Mouse (Mus musculus) lung, adult 2 months (tissue): ENCODE results near the gene 0610030E20Rik. TPM values are rescaled to one million over a fixed set of nuclear protein-coding genes. Genes with fewer than 3 reads are reported as not detected.

Experiments
- DNase-seq: peaks from one replicate; pipeline ENCODE4 v3.0.0; 2022
- H3K4me1 ChIP-seq: fragments of 200-500 bp; 2 replicates; pipeline ENCODE4 v1.6.1; 2011; ENCODE audit warnings: low read length; ENCODE audit not compliant: control insufficient read depth, insufficient read depth
- H3K4me3 ChIP-seq: fragments of 200-500 bp; replicated peaks from 2 replicates; pipeline ENCODE3; 2011; ENCODE audit warnings: low read depth, mild to moderate bottlenecking, control low read depth, low read length; ENCODE audit errors: extremely low read depth
- CTCF ChIP-seq: fragments of 200-500 bp; IDR thresholded peaks from 2 replicates; pipeline ENCODE4 v1.5.1; 2011; ENCODE audit warnings: mild to moderate bottlenecking, low read length, control low read depth; ENCODE audit not compliant: insufficient read depth
- POLR2A ChIP-seq: fragments of 200-500 bp; IDR thresholded peaks from 2 replicates; pipeline ENCODE4 v1.6.1; 2011; ENCODE audit warnings: low read depth, mild to moderate bottlenecking, control low read depth, low read length, borderline replicate concordance; ENCODE audit errors: extremely low read depth
- WGBS: fragments of 180-500 bp; shearing (Covaris S2); methylation state at CpG from one replicate; pipeline ENCODE4 v1.1.7; 2018; 5-methylcytosine and 5-hydroxymethylcytosine counted together
- polyA plus RNA-seq: library from polyadenylated mRNA; depleted of rRNA; stranded (reverse); fragments of >200 nt; gene quantifications from 2 replicates; pipeline ENCODE4 v1.2.3, GENCODE M21; 2012

0610030E20Rik gene
- polyA plus RNA-seq, 1 experiment = 21.3 TPM

GRCm38 (mm10) chr6:72369557-72369956 lies 22.4 kb downstream of the 0610030E20Rik start:
- Histone ChIP-seq H3K4me3 (no peak overlapping the region), H3K4me1 (peaks cover 22% of the 10 kb centered on the region)
- TF ChIP-seq POLR2A (no peak), CTCF (no peak)
- WGBS = 62% methylated on average over 4 of the region's 4 CpGs
- DNase-seq = no peak

DNA sequence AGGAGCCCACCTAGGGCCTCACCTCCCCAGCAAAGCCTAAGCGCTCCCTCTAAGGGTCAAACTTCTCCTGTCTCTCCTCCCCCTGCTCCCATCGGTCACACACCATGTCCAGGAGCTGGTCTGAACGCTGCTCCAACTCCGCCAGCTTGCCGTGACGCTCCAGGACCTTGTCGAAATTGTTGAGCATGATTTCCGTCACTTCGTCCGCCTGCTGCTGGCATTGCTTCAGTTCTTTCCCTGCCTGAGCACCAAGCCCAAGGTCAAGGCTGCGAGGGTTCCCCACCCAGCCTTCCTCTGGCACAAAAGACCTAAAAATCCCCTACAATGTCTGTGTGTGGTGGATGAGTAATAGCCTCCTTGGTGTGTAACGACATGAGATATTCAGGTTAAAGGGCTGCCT lies 23.0 kb downstream of the 0610030E20Rik start:
- WGBS = 58% methylated on average over 12 of the region's 12 CpGs
- TF ChIP-seq CTCF = no peak
- peak; percentile 21; the same call in 1 of the 2 replicates for TF ChIP-seq POLR2A
- no peak for DNase-seq
- Histone ChIP-seq H3K4me1 (peaks cover 22% of the 10 kb centered on the region), H3K4me3 (no peak overlapping the region)

- H3K4me1 ChIP-seq = peaks cover 22% of the 10 kb centered on the region
- TF ChIP-seq CTCF (no peak), POLR2A (no peak)
- WGBS = 51% methylated on average over 5 of the region's 5 CpGs
- DNase-seq = no peak
- H3K4me3 ChIP-seq = no peak overlapping the region
Measured at GRCm38 (mm10) chr6:72371147-72371546, 24.0 kb downstream of the 0610030E20Rik start.

GRCm38 (mm10) chr6:72371571-72371970 lies 24.5 kb downstream of the 0610030E20Rik start:
- WGBS = 27% methylated on average over 1 of the region's 1 CpGs
- H3K4me3 ChIP-seq = no peak overlapping the region
- TF ChIP-seq POLR2A = no peak
- TF ChIP-seq CTCF = no peak

DNA sequence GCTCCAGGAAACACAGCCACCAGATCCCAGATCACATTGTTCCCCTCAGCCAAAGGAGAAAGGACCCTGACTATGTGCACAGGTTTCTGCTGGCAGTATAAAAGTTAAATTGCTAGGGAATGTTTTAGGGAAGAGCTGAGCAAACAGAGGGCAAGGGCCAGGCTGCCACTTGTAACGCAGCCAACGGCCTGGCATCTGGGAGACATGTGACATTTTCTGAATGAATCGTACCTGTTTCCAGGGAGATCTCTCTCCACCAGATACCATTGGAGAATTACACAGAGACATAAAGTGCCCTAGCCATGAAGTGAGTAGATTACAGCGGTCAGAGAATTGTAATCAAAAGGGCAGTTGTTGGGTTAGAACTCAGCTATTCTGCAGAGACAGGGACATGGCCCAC lies 26.1 kb downstream of the 0610030E20Rik start:
- Histone ChIP-seq H3K4me1 (peaks cover 22% of the 10 kb centered on the region), H3K4me3 (no peak overlapping the region)
- no peak for DNase-seq
- WGBS = 75% methylated on average over 4 of the region's 4 CpGs
- TF ChIP-seq POLR2A (no peak), CTCF (no peak)

More at GRCm38 (mm10) chr6:72371571-72371970, 24.5 kb downstream of the 0610030E20Rik start:
- no peak for DNase-seq
- H3K4me1 ChIP-seq = peaks cover 22% of the 10 kb centered on the region

DNA sequence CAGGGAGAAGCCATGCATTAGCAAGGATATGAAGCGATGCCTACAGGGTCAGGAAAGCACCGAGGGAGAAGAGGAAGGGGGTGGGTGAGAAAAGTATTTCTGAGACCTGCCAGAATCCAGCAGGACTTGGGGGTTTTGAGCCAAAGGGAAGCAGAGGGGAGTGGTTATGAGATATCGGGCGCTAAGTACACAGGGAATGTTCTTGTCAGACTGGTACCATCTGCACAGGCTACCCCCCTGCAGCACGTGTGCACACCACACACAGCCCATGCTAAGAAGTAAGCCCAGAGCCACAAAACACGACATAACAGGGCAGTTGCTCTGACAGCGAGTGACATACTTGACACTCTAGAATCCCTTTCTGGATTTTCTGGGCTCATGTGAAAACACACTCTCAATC lies 27.1 kb downstream of the 0610030E20Rik start:
- DNase-seq = no peak
- Histone ChIP-seq H3K4me1 (peaks cover 22% of the 10 kb centered on the region), H3K4me3 (no peak overlapping the region)
- WGBS = 45% methylated on average over 7 of the region's 7 CpGs
- TF ChIP-seq POLR2A (no peak), CTCF (no peak)

GRCm38 (mm10) chr6:72374820-72375563 lies 27.9 kb downstream of the 0610030E20Rik start:
- DNase-seq = no peak
- peaks cover 21% of the 10 kb centered on the region for H3K4me1 ChIP-seq
- TF ChIP-seq POLR2A = no peak
- TF ChIP-seq CTCF = no peak
- WGBS = 57% methylated on average over 15 of the region's 15 CpGs
- H3K4me3 ChIP-seq = no peak overlapping the region

DNA sequence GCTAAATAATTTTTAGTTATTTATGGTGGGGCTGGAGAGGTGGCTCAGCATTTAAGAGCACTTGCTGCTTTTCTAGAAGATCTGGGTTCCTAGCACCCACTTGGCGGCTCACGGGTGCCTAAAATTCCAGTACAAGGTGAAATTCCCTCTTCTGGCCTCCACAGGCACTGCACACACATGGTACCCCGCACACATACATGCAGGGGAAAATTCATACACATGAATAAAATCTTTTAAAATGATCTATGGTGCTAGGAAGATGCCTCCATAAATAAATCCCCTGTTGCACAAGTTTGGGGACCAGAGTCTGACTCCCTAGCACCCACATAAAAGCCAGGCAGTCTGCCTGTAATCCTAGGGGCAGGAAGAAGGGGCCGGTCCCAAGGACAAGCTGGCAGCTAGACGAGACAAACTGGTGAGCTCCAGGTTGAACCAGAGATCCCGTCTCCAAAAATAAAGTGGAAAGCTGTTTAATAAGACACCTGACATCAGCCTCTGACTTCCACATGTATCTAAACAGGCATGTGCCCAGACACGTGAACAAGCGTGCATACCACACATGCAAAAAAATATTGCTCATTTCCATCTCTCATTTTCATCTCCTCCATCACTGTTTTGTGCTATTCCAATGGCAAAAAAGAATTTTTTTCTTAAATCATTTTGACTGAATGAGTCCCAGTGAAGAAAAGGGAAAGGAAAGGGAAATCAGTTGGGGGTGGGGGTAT lies 31.6 kb downstream of the 0610030E20Rik start:
- H3K4me1 ChIP-seq = peaks cover 12% of the 10 kb centered on the region
- no peak for DNase-seq
- 78% methylated on average over 8 of the region's 8 CpGs for WGBS
- H3K4me3 ChIP-seq = no peak overlapping the region
- TF ChIP-seq CTCF = no peak
- TF ChIP-seq POLR2A = no peak

GRCm38 (mm10) chr6:72379377-72380130 lies 32.4 kb downstream of the 0610030E20Rik start:
- 23% methylated on average over 7 of the region's 7 CpGs for WGBS
- TF ChIP-seq CTCF (no peak), POLR2A (no peak)
- H3K4me3 ChIP-seq = peak overlapping the region; percentile 83
- DNase-seq = no peak
- peaks cover 5% of the 10 kb centered on the region for H3K4me1 ChIP-seq
